Mouse (Mus musculus) G1E (cell line): ENCODE data around the gene Gtf2ird1. TPM values are rescaled to one million over a fixed set of nuclear protein-coding genes. Genes with fewer than 3 reads are reported as not detected.

Experiments used
- ATAC-seq: 2 replicates; pipeline ENCODE4 v1.8.0; 2016; ENCODE audit warnings: mild to moderate bottlenecking; ENCODE audit not compliant: insufficient number of reproducible peaks, poor library complexity, low FRiP score, severe bottlenecking; ENCODE audit errors: extremely low read depth
- DNase-seq: peaks from one replicate; pipeline ENCODE4 v3.0.0; 2012; ENCODE audit warnings: low spot score
- H3K27me3 ChIP-seq: 2 replicates; pipeline ENCODE4 v1.6.1; 2012; ENCODE audit warnings: mild to moderate bottlenecking, low read length, inconsistent platforms; ENCODE audit not compliant: insufficient read depth
- H3K36me3 ChIP-seq: replicated peaks from 2 replicates; pipeline ENCODE3; 2012; ENCODE audit warnings: mild to moderate bottlenecking, inconsistent platforms
- H3K4me1 ChIP-seq: 2 replicates; pipeline ENCODE4 v1.6.1; 2012; ENCODE audit warnings: low read depth, low read length, inconsistent platforms, mixed read lengths; ENCODE audit not compliant: insufficient read depth
- H3K4me3 ChIP-seq: 2 replicates; pipeline ENCODE4 v1.5.1; 2012; ENCODE audit warnings: low read depth, mild to moderate bottlenecking, inconsistent platforms, low read length, moderate library complexity, mixed read lengths
- H3K9me3 ChIP-seq: replicated peaks from 2 replicates; pipeline ENCODE4 v1.6.1; 2012; ENCODE audit warnings: inconsistent platforms
- CTCF ChIP-seq: IDR thresholded peaks from 2 replicates; pipeline ENCODE4 v1.5.1; 2012; ENCODE audit warnings: low read depth, low read length, inconsistent platforms, mixed read lengths
- GATA1 ChIP-seq: IDR thresholded peaks from 2 replicates; pipeline ENCODE4 v1.6.1; 2012; ENCODE audit warnings: borderline replicate concordance, low read length, inconsistent platforms, mixed read lengths
- GATA2 ChIP-seq: IDR thresholded peaks from 2 replicates; pipeline ENCODE4 v1.6.1; 2012; ENCODE audit warnings: low read depth, low read length, inconsistent platforms, borderline replicate concordance
- POLR2AphosphoS5 ChIP-seq: IDR thresholded peaks from 2 replicates; pipeline ENCODE4 v1.6.1; 2012; ENCODE audit warnings: low read depth, low read length, inconsistent platforms; ENCODE audit not compliant: insufficient replicate concordance
- TAL1 ChIP-seq: conservative IDR thresholded peaks from 2 replicates; pipeline ENCODE4 v1.6.1; 2012; ENCODE audit warnings: low read depth, low read length, inconsistent platforms, mixed read lengths
- polyA plus RNA-seq: library from polyadenylated mRNA; stranded (reverse); fragments of >175 nt; gene quantifications from 2 replicates; pipeline ENCODE4 v1.2.3, GENCODE M21; 2012
- total RNA-seq, 2 experiments: library from RNA; stranded (forward) in 1 of 2; stranded (reverse) in 1 of 2; fragments of 200-1000 nt in 1 of 2; fragments of >200 nt in 1 of 2; fragmentation: Nextera tagmentation in 1 of 2; gene quantifications; 2 replicates each; pipeline ENCODE4 v1.2.3; 2014 to 2017

The Gtf2ird1 gene
- total and polyA plus RNA-seq, 3 experiments, result 1.5 to 2.2 TPM; not detected in 1

DNA sequence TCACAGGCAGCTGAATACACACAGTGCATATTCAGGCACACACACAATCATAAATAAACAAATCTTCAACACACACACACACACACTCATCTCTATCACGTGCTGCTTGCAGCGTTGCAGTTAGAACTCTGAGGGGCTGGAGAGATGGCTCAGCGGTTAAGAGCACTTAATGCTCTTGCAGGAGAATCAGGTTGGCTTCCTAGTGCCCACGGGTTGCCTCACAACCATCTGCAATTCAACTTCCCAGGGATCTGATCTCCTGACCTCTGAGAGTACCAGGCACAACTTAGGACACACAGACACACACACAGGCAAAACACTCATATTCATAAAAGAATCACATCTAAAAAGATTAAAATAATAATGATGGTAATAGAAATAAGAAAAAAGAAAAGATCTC is 39.3 kb upstream of the Gtf2ird1 start:
- Histone ChIP-seq H3K27me3 (no peaks in the 10 kb centered on the region; the same call in none of the 2 replicates), H3K4me3 (no peak overlapping the region), H3K9me3 (no peaks in the 10 kb centered on the region), H3K4me1 (peaks cover 6% of the 10 kb centered on the region; the same call in 1 of the 2 replicates), H3K36me3 (no peaks in the 10 kb centered on the region)
- TF ChIP-seq TAL1, result no peak
- no peak for TF ChIP-seq POLR2AphosphoS5
- TF ChIP-seq GATA2, result no peak
- TF ChIP-seq GATA1, result no peak
- no peak for TF ChIP-seq CTCF
- ATAC-seq (no peak), DNase-seq (no peak)

DNA sequence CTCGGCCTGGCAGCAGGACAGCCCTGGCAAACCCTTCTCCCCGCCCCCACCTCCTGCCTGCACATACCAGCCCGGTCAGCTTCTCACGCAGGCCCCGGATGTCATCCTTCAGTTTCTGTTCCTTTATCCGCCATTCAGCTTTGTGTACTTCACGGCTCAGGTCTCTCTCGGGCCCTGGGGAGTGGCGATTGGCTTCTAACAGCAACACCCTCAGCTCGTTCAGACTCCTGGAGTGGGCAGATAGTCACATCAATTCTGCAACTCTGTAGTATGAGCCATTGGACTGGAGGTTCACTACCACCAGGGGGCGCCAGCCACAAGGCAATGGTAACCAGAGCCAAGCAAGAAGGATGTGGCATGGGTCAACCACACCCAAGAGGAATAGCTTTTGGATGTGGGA is 37.6 kb upstream of the Gtf2ird1 start:
- Histone ChIP-seq H3K27me3 (no peaks in the 10 kb centered on the region; the same call in none of the 2 replicates), H3K36me3 (no peaks in the 10 kb centered on the region), H3K4me1 (peaks cover 6% of the 10 kb centered on the region), H3K4me3 (no peak overlapping the region), H3K9me3 (no peaks in the 10 kb centered on the region)
- TF ChIP-seq GATA1 (no peak), CTCF (peak; percentile 83)
- ATAC-seq (peak; percentile 47; the same call in 1 of the 2 replicates), DNase-seq (peak; percentile 70)

GRCm38 (mm10) chr5:134492956-134493355 is 36.4 kb upstream of the Gtf2ird1 start:
- Histone ChIP-seq H3K27me3 (peaks cover 2% of the 10 kb centered on the region), H3K4me3 (no peak overlapping the region), H3K9me3 (no peaks in the 10 kb centered on the region), H3K36me3 (no peaks in the 10 kb centered on the region), H3K4me1 (peaks cover 6% of the 10 kb centered on the region)
- no peak for ATAC-seq
- TF ChIP-seq CTCF (no peak), GATA2 (no peak), POLR2AphosphoS5 (no peak), GATA1 (no peak), TAL1 (no peak)
- DNase-seq, result no peak

GRCm38 (mm10) chr5:134491712-134492417 is 35.3 kb upstream of the Gtf2ird1 start:
- Histone ChIP-seq H3K9me3 (no peaks in the 10 kb centered on the region), H3K4me1 (peaks cover 6% of the 10 kb centered on the region), H3K36me3 (no peaks in the 10 kb centered on the region), H3K4me3 (no peak overlapping the region), H3K27me3 (peaks cover 2% of the 10 kb centered on the region)
- TF ChIP-seq CTCF (peak; percentile 97), GATA2 (no peak)
- DNase-seq (peak; percentile 79), ATAC-seq (peak; percentile 61)

GRCm38 (mm10) chr5:134491206-134491605 is 34.7 kb upstream of the Gtf2ird1 start:
- Histone ChIP-seq H3K36me3 (no peaks in the 10 kb centered on the region), H3K27me3 (peaks cover 2% of the 10 kb centered on the region), H3K4me3 (no peak overlapping the region), H3K4me1 (peaks cover 6% of the 10 kb centered on the region), H3K9me3 (no peaks in the 10 kb centered on the region)
- DNase-seq (no peak), ATAC-seq (no peak)
- no peak for TF ChIP-seq CTCF
- no peak for TF ChIP-seq POLR2AphosphoS5
- no peak for TF ChIP-seq GATA1
- no peak for TF ChIP-seq TAL1
- TF ChIP-seq GATA2, result no peak

GRCm38 (mm10) chr5:134490465-134490864 is 33.9 kb upstream of the Gtf2ird1 start:
- no peak for TF ChIP-seq TAL1
- peak; percentile 53 for TF ChIP-seq CTCF
- DNase-seq, result no peak

DNA sequence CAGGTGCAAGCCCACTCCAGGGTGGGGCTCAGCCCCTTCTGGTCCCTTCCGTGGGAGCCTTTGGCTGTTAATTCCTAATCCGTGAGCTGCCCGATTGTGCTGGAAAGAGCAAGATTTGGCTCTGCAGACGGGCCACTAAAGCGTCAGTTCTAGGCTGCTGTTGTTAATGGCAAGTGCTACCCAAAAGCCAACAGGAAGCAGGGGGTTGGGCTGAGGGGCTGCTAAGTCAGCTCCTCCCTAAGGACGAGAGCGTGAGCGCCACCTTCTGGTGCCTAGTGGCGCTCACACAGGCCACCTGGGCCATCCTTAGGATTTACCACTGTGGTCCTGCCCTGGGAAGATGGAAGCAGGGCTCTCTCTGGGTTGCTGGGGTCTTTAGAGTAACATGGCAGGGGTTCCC is 33.1 kb upstream of the Gtf2ird1 start:
- ATAC-seq (no peak), DNase-seq (no peak)
- H3K36me3 ChIP-seq, result no peaks in the 10 kb centered on the region
- H3K4me1 ChIP-seq, result peaks cover 11% of the 10 kb centered on the region
- H3K4me3 ChIP-seq, result no peak overlapping the region
- TF ChIP-seq POLR2AphosphoS5 (no peak), CTCF (no peak; the same call in 1 of the 2 replicates), GATA1 (no peak), GATA2 (no peak), TAL1 (no peak)
- H3K9me3 ChIP-seq, result no peaks in the 10 kb centered on the region
- peaks cover 2% of the 10 kb centered on the region; the same call in 1 of the 2 replicates for H3K27me3 ChIP-seq

More at GRCm38 (mm10) chr5:134490465-134490864, 33.9 kb upstream of the Gtf2ird1 start:
- Histone ChIP-seq H3K36me3 (no peaks in the 10 kb centered on the region), H3K9me3 (no peaks in the 10 kb centered on the region), H3K27me3 (peaks cover 2% of the 10 kb centered on the region), H3K4me1 (peaks cover 11% of the 10 kb centered on the region), H3K4me3 (no peak overlapping the region)
- ATAC-seq, result no peak
